In the genomic region with DNA sequence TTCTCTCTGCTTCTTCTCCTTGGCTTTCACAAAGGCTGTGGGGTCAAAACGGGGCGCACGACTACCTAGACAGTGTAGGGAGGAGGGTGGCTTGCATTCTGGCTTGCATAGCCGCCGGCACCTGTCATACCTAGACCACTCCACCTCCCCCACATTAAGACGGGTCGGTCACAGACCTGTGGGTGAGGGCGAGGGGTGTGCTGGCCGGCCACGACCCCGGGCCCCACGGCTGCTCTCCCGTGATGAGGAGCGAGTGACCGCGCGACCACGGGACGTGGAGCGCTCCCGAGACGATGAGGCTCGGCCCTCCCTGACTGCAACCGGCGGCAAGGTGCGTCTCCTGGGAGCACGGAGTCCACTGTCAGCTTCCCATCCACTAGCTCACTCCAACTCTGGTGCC, we compare ENCODE assay signal across 8 mouse cellular contexts. TPM values are rescaled to one million over a fixed set of nuclear protein-coding genes. Genes with fewer than 3 reads are reported as not detected.
DNase-seq lines count a peak whose midpoint lies in the region; ATAC-seq and TF ChIP-seq lines count a peak whose summit lies in the region.

No protein-coding gene starts in this region.

- no peak for TF ChIP-seq CTCF in left cerebral cortex, adult 2 months (IDR thresholded peaks at IDR 0.05)
- no peak for TF ChIP-seq CTCF in intestine, postnatal 0 days (IDR thresholded peaks at IDR 0.05; ENCODE audit: low read depth)

- 0 out of 2 replicates have a peak, but pooled peaks cover 5% of the 10 kb centered on the region for H3K27me3 ChIP-seq in forebrain, embryonic 14.5 days (replicated peaks; ENCODE audit: control insufficient read depth, insufficient read depth, low read length)
- 0 out of 2 replicates have a peak, but pooled peaks cover 4% of the 10 kb centered on the region for H3K27me3 ChIP-seq in intestine, postnatal 0 days (replicated peaks; ENCODE audit: control insufficient read depth, insufficient read depth, low read length)
- H3K27me3 ChIP-seq in neural tube, embryonic 12.5 days (replicated peaks), result peaks cover 14% of the 10 kb centered on the region

- no peak overlapping the region for H3K27ac ChIP-seq in left cerebral cortex, adult 2 months
- no peak overlapping the region for H3K27ac ChIP-seq in forebrain, embryonic 14.5 days (ENCODE audit: low read depth, low read length)
- no peak overlapping the region for H3K27ac ChIP-seq in intestine, postnatal 0 days (ENCODE audit: low read depth, low read length)
- H3K27ac ChIP-seq in neural tube, embryonic 12.5 days, result no peak overlapping the region

- 37% methylated on average over 26 of the region's 27 CpGs for WGBS in forebrain, embryonic 14.5 days
- 35% methylated on average over 27 of the region's 27 CpGs for WGBS in intestine, postnatal 0 days
- WGBS in neural tube, embryonic 12.5 days, result 35% methylated on average over 27 of the region's 27 CpGs

- peaks cover 4% of the 10 kb centered on the region; the same call in 1 of the 2 replicates for H3K4me1 ChIP-seq in forebrain, embryonic 14.5 days (ENCODE audit: control insufficient read depth, insufficient read depth, low read length)
- H3K4me1 ChIP-seq in intestine, postnatal 0 days (replicated peaks; ENCODE audit: control insufficient read depth, insufficient read depth, low read length), result 0 out of 2 replicates have a peak, but pooled peaks cover 4% of the 10 kb centered on the region
- H3K4me1 ChIP-seq in neural tube, embryonic 12.5 days, result peaks cover 19% of the 10 kb centered on the region

- H3K9me3 ChIP-seq in forebrain, embryonic 14.5 days (replicated peaks; ENCODE audit: control insufficient read depth, low read length), result no peaks in the 10 kb centered on the region
- H3K9me3 ChIP-seq in intestine, postnatal 0 days (ENCODE audit: control insufficient read depth), result no peaks in the 10 kb centered on the region
- no peaks in the 10 kb centered on the region for H3K9me3 ChIP-seq in neural tube, embryonic 12.5 days

- DNase-seq in left cerebral cortex, adult 2 months (ENCODE audit: extremely low spot score in 1 of 2, low spot score in 2 of 2), result peak in 1 of 2 experiments; percentile 31
- no peak for DNase-seq in left cerebral cortex, postnatal 4 days
- no peak for DNase-seq in forebrain, embryonic 14.5 days (ENCODE audit: low spot score)
- no peak for DNase-seq in layer of hippocampus, adult 11-12 months (ENCODE audit: low spot score)
- DNase-seq in right cerebral cortex, postnatal 4 days, result no peak
- DNase-seq in thymus, postnatal 10 days (ENCODE audit: low spot score in 2 of 2), result no peak

- intact Hi-C loops in left cerebral cortex, adult 2 months (cut with DNase I), result loop anchor here (10.0 kb wide), 1 partner anchor 72 kb away; no protein-coding TSS in a partner anchor
- intact Hi-C loops in left cerebral cortex, postnatal 4 days (cut with DNase I), result loop anchor here (10.0 kb wide), 1 partner anchor 112 kb away; a partner anchor contains a TSS

- H3K4me3 ChIP-seq in left cerebral cortex, adult 2 months, result peak overlapping the region; percentile 54
- H3K4me3 ChIP-seq in forebrain, embryonic 14.5 days (ENCODE audit: low read depth, low read length), result peak overlapping the region; percentile 41
- H3K4me3 ChIP-seq in intestine, postnatal 0 days (ENCODE audit: low read depth, low read length), result no peak overlapping the region; the same call in 1 of the 2 replicates
- no peak overlapping the region; the same call in 1 of the 2 replicates for H3K4me3 ChIP-seq in neural tube, embryonic 12.5 days

- peak overlapping the region; percentile 77 for H3K4me2 ChIP-seq in forebrain, embryonic 14.5 days (ENCODE audit: low read length)
- peak overlapping the region; percentile 84 for H3K4me2 ChIP-seq in intestine, postnatal 0 days (replicated peaks; ENCODE audit: low read depth)
- H3K4me2 ChIP-seq in neural tube, embryonic 12.5 days (replicated peaks), result peak overlapping the region; percentile 76

- ATAC-seq in forebrain, embryonic 14.5 days, result peak; percentile 13
- ATAC-seq in intestine, postnatal 0 days, result no peak
- ATAC-seq in neural tube, embryonic 12.5 days (ENCODE audit: low FRiP score, low read depth), result peak; percentile 18; the same call in 1 of the 2 replicates

- 0 out of 2 replicates have a peak, but pooled peaks cover 3% of the 10 kb centered on the region for H3K36me3 ChIP-seq in forebrain, embryonic 14.5 days (ENCODE audit: control insufficient read depth, insufficient read depth, low read length)
- peaks cover 12% of the 10 kb centered on the region for H3K36me3 ChIP-seq in intestine, postnatal 0 days (ENCODE audit: control insufficient read depth, insufficient read depth)
- H3K36me3 ChIP-seq in neural tube, embryonic 12.5 days, result peaks cover 3% of the 10 kb centered on the region; the same call in 1 of the 2 replicates

- peak overlapping the region; percentile 37 for H3K9ac ChIP-seq in forebrain, embryonic 14.5 days (ENCODE audit: low read length)
- H3K9ac ChIP-seq in intestine, postnatal 0 days (ENCODE audit: low read depth, low read length), result no peak overlapping the region
- 0 out of 2 replicates have a peak overlapping the region, but pooled peaks have one; percentile 54 for H3K9ac ChIP-seq in neural tube, embryonic 12.5 days

RNA-seq across cellular contexts. Expression of a gene that starts 17.2 kb away (rescaled TPM):
- total RNA-seq in left cerebral cortex, adult 2 months (2021), result 10 to 100 TPM; 10.5 to 11.0 TPM
- total RNA-seq in left cerebral cortex, postnatal 4 days (2021), result 10 to 100 TPM; 16.0 to 23.3 TPM
- polyA plus RNA-seq in forebrain, embryonic 14.5 days (2014; fragmentation: Nextera tagmentation; extraction: Ambion mirVana), result 17.4 and 19.0 TPM in 2 replicates
- polyA plus RNA-seq in intestine, postnatal 0 days (2015; fragmentation: Nextera tagmentation; extraction: Ambion mirVana), result 13.5 and 15.1 TPM in 2 replicates
- 32.9 and 34.0 TPM in 2 replicates for polyA plus RNA-seq in neural tube, embryonic 12.5 days (2016; fragmentation: Nextera tagmentation; extraction: Ambion mirVana)

RNA-seq across cellular contexts. Expression of a gene that starts 21.9 kb away (rescaled TPM):
- 10 to 100 TPM; 18.8 to 25.6 TPM for total RNA-seq in left cerebral cortex, adult 2 months (2021)
- total RNA-seq in left cerebral cortex, postnatal 4 days (2021), result 10 to 100 TPM; 16.1 to 16.8 TPM
- 19.1 and 20.9 TPM in 2 replicates for polyA plus RNA-seq in forebrain, embryonic 14.5 days (2014; fragmentation: Nextera tagmentation; extraction: Ambion mirVana)
- 141 and 155 TPM in 2 replicates for polyA plus RNA-seq in intestine, postnatal 0 days (2015; fragmentation: Nextera tagmentation; extraction: Ambion mirVana)
- 3.9 and 4.7 TPM in 2 replicates for polyA plus RNA-seq in neural tube, embryonic 12.5 days (2016; fragmentation: Nextera tagmentation; extraction: Ambion mirVana)

RNA-seq across cellular contexts. Expression of a gene that starts 32.7 kb away (rescaled TPM):
- total RNA-seq in left cerebral cortex, adult 2 months (2021), result 10 to 100 TPM; 79.9 to 86.4 TPM
- total RNA-seq in left cerebral cortex, postnatal 4 days (2021), result 100 to 1,000 TPM; 152 to 154 TPM
- polyA plus RNA-seq in forebrain, embryonic 14.5 days (2014; fragmentation: Nextera tagmentation; extraction: Ambion mirVana), result 13.1 and 15.7 TPM in 2 replicates
- 0.18 and 0.24 TPM in 2 replicates for polyA plus RNA-seq in intestine, postnatal 0 days (2015; fragmentation: Nextera tagmentation; extraction: Ambion mirVana)
- polyA plus RNA-seq in neural tube, embryonic 12.5 days (2016; fragmentation: Nextera tagmentation; extraction: Ambion mirVana), result 12.1 and 12.6 TPM in 2 replicates

RNA-seq across cellular contexts. Expression of a gene that starts 53.2 kb away (rescaled TPM):
- total RNA-seq in left cerebral cortex, adult 2 months (2021), result 1 to 10 TPM; 1.3 to 2.5 TPM
- 1 to 10 TPM in 1 of 2 experiments, under 1 TPM in 1; 0.90 to 1.5 TPM for total RNA-seq in left cerebral cortex, postnatal 4 days (2021)
- 0.29 and 0.41 TPM in 2 replicates for polyA plus RNA-seq in forebrain, embryonic 14.5 days (2014; fragmentation: Nextera tagmentation; extraction: Ambion mirVana)
- polyA plus RNA-seq in intestine, postnatal 0 days (2015; fragmentation: Nextera tagmentation; extraction: Ambion mirVana), result 0.72 and 1.4 TPM in 2 replicates
- polyA plus RNA-seq in neural tube, embryonic 12.5 days (2016; fragmentation: Nextera tagmentation; extraction: Ambion mirVana), result 0.10 and 0.34 TPM in 2 replicates

Comparison
In these comparisons a context has a peak if more than half of its experiments do, and no peak if none do; other contexts are left out.
1. H3K4me3 ChIP-seq: peak in left cerebral cortex, adult 2 months (single experiment) and forebrain, embryonic 14.5 days (single experiment); none in intestine, postnatal 0 days (single experiment) and neural tube, embryonic 12.5 days (single experiment).
2. RNA of a gene that starts 32.7 kb away (polyA plus RNA-seq): 13.1 to 15.7 TPM in forebrain, embryonic 14.5 days and 12.1 to 12.6 TPM in neural tube, embryonic 12.5 days; 0.18 to 0.24 TPM in intestine, postnatal 0 days; every median in the first group is over 10 times any median in the second.
3. Peak in every context shown above with its lines, with median percentiles within 50 percentile points of each other: H3K4me2 ChIP-seq.